Mouse (Mus musculus) 416B (cell line): ENCODE measurements around the gene Fcer2a.

Experiments used
- DNase-seq: peaks from one replicate; pipeline ENCODE4 v3.0.0; 2011; ENCODE audit warnings: low read depth

Fcer2a gene

GRCm38 (mm10) chr8:3694121-3694520 is at the start of gene Fcer2a:
TSS of gene Fcer2a (minus strand) at chr8:3694175.
- no peak for DNase-seq

- DNase-seq = no peak
These were observed 43.0 kb upstream of the Fcer2a start for GRCm38 (mm10) chr8:3736947-3737346.

- DNase-seq = no peak
These were observed 41.6 kb upstream of the Fcer2a start for GRCm38 (mm10) chr8:3735599-3735998.

- no peak for DNase-seq
These were observed 40.1 kb upstream of the Fcer2a start for GRCm38 (mm10) chr8:3734084-3734483.

GRCm38 (mm10) chr8:3721041-3721440 is 27.1 kb upstream of the Fcer2a start:
- DNase-seq = no peak

GRCm38 (mm10) chr8:3720551-3720950 is 26.6 kb upstream of the Fcer2a start, which contains the start of gene Clec4g:
TSS of gene Clec4g (minus strand) at chr8:3720651.
- DNase-seq = no peak

- peak; percentile 73 for DNase-seq
These were observed 24.6 kb upstream of the Fcer2a start for GRCm38 (mm10) chr8:3718559-3718958.

GRCm38 (mm10) chr8:3717321-3717954 is 23.5 kb upstream of the Fcer2a start:
- no peak for DNase-seq

GRCm38 (mm10) chr8:3711646-3712045 is 17.7 kb upstream of the Fcer2a start:
- peak; percentile 95 for DNase-seq

GRCm38 (mm10) chr8:3710312-3710711 is 16.3 kb upstream of the Fcer2a start:
- DNase-seq = no peak

- no peak for DNase-seq
These were observed 13.6 kb upstream of the Fcer2a start for GRCm38 (mm10) chr8:3707611-3708010.

GRCm38 (mm10) chr8:3705711-3706110 is 11.7 kb upstream of the Fcer2a start:
- DNase-seq = peak; percentile 63

GRCm38 (mm10) chr8:3701491-3701890 is 7.5 kb upstream of the Fcer2a start:
- peak; percentile 32 for DNase-seq

- no peak for DNase-seq
These were observed 3.2 kb downstream of the Fcer2a start for GRCm38 (mm10) chr8:3690774-3691173.

GRCm38 (mm10) chr8:3687537-3687936 is 6.4 kb downstream of the Fcer2a start:
- DNase-seq = peak; percentile 42

GRCm38 (mm10) chr8:3685422-3685821 is 8.6 kb downstream of the Fcer2a start:
- DNase-seq = no peak

GRCm38 (mm10) chr8:3684530-3684929 is 9.4 kb downstream of the Fcer2a start:
- no peak for DNase-seq

- DNase-seq = peak; percentile 56
These were observed 10.4 kb downstream of the Fcer2a start for GRCm38 (mm10) chr8:3683408-3684176.

GRCm38 (mm10) chr8:3682435-3682834 is 11.5 kb downstream of the Fcer2a start:
- no peak for DNase-seq

GRCm38 (mm10) chr8:3679656-3680055 is 14.3 kb downstream of the Fcer2a start:
- DNase-seq = no peak

GRCm38 (mm10) chr8:3679236-3679635 is 14.7 kb downstream of the Fcer2a start:
- no peak for DNase-seq

GRCm38 (mm10) chr8:3678831-3679230 is 15.1 kb downstream of the Fcer2a start:
- no peak for DNase-seq

GRCm38 (mm10) chr8:3676993-3677579 is 16.9 kb downstream of the Fcer2a start:
- DNase-seq = peak; percentile 56
